25 mouse cellular contexts compared by ENCODE assay signal in genomic region chr7:37961247-37961646, GRCm38 (mm10).
"Had no signal": no experiment of that assay in that cellular context is flagged by ENCODE, and none has a peak within 500 bp of the region (broad histone marks: within the 10 kb centered on the region; RNA-seq: fewer than 3 reads in every experiment).

No protein-coding gene starts in this region.

- ATAC-seq: forebrain, embryonic 16.5 days; hindbrain, embryonic 16.5 days; inflammation-experienced regulatory T-cells, adult 6 months; intestine, postnatal 0 days had no signal

- H3K27me3 ChIP-seq: heart, embryonic 12.5 days; hindbrain, embryonic 12.5 days; limb, embryonic 12.5 days; liver, embryonic 13.5 days; liver, embryonic 15.5 days had no signal

- H3K9me3 ChIP-seq: heart, embryonic 10.5 days; hindbrain, embryonic 10.5 days; hindbrain, embryonic 12.5 days; limb, embryonic 10.5 days; limb, embryonic 12.5 days; liver, embryonic 13.5 days; liver, embryonic 15.5 days had no signal

- H3K27ac ChIP-seq: gastrocnemius, adult 2 months; heart, embryonic 10.5 days; hindbrain, embryonic 10.5 days; hindbrain, embryonic 12.5 days; hindbrain, embryonic 14.5 days; kidney, postnatal 0 days; layer of hippocampus, adult 2 months; left cerebral cortex, adult 2 months; limb, embryonic 10.5 days; limb, embryonic 12.5 days; liver, embryonic 13.5 days; liver, embryonic 15.5 days had no signal

- H3K4me3 ChIP-seq: gastrocnemius, adult 2 months; heart, embryonic 10.5 days; heart, embryonic 12.5 days; hindbrain, embryonic 10.5 days; hindbrain, embryonic 12.5 days; layer of hippocampus, adult 2 months; left cerebral cortex, adult 2 months; limb, embryonic 10.5 days; limb, embryonic 12.5 days; liver, embryonic 13.5 days; liver, embryonic 15.5 days had no signal

- H3K4me2 ChIP-seq: heart, embryonic 12.5 days; hindbrain, embryonic 12.5 days; hindbrain, embryonic 14.5 days; limb, embryonic 12.5 days; liver, embryonic 13.5 days; liver, embryonic 15.5 days had no signal

- H3K9ac ChIP-seq: heart, embryonic 12.5 days; hindbrain, embryonic 12.5 days; hindbrain, embryonic 14.5 days; limb, embryonic 12.5 days; liver, embryonic 13.5 days; liver, embryonic 15.5 days had no signal

- H3K4me1 ChIP-seq: heart, embryonic 10.5 days; heart, embryonic 12.5 days; hindbrain, embryonic 10.5 days; hindbrain, embryonic 12.5 days; limb, embryonic 10.5 days; limb, embryonic 12.5 days; liver, embryonic 13.5 days; liver, embryonic 15.5 days had no signal

- DNase-seq: gastrocnemius, adult 2 months; gastrocnemius, postnatal 10 days; gastrocnemius, postnatal 25 days; heart, adult 18-20 months; heart, postnatal 10 days; heart, postnatal 4 days; kidney, adult 18-20 months; kidney, postnatal 25 days; liver, embryonic 13.5 days; lung, adult 2 months had no signal
